Mouse (Mus musculus) left cerebral cortex, adult 2 months (tissue): ENCODE results near the gene Adcy2. TPM values are rescaled to one million over a fixed set of nuclear protein-coding genes. Genes with fewer than 3 reads are reported as not detected.

ENCODE experiments used
- DNase-seq, 2 experiments: peaks; one replicate each; pipeline ENCODE4 v3.0.0; 2021 to 2022; ENCODE audit warnings: low spot score in 2 of 2, mixed read lengths in 1 of 2; ENCODE audit errors: extremely low spot score in 1 of 2
- H3K27ac ChIP-seq: fragments of 200-600 bp; 2 replicates; pipeline ENCODE4 v1.8.1; 2022
- H3K4me3 ChIP-seq: fragments of 200-600 bp; 2 replicates; pipeline ENCODE4 v1.8.1; 2022
- CTCF ChIP-seq: fragments of 200-600 bp; IDR thresholded peaks from 2 replicates; pipeline ENCODE4 v1.8.1; 2022; ENCODE audit warnings: antibody characterized with exemption, mild to moderate bottlenecking, moderate library complexity
- intact Hi-C: fragments of 180-260 bp; cut with DNase I; formaldehyde crosslinking; loops from one replicate; pipeline ENCODE4 v1.15.1; 2025
- total RNA-seq, 2 experiments: library from RNA; stranded (reverse); gene quantifications; 2 replicates each; pipeline ENCODE4 v1.2.3; 2021

Adcy2 gene
- total RNA-seq, 2 experiments from 2014 or later: 130 to 135 TPM

GRCm38 (mm10) chr13:68749801-68750200, 249.5 kb downstream of the Adcy2 start:
- TF ChIP-seq CTCF: no peak
- no peak overlapping the region for H3K4me3 ChIP-seq
- peak; percentile 24 to 27 for DNase-seq
- H3K27ac ChIP-seq: peak overlapping the region; percentile 65
- intact Hi-C loops: loop anchor here (2.0 kb wide), 1 partner anchor 67 kb away; no protein-coding TSS in a partner anchor

- TF ChIP-seq CTCF: no peak
- intact Hi-C loops: loop anchor here (2.0 kb wide), 1 partner anchor 67 kb away; no protein-coding TSS in a partner anchor
- H3K4me3 ChIP-seq: no peak overlapping the region
- H3K27ac ChIP-seq: peak overlapping the region; percentile 65
- no peak for DNase-seq
Observed at GRCm38 (mm10) chr13:68749370-68749769, 250.0 kb downstream of the Adcy2 start.

- no peak for DNase-seq
- Histone ChIP-seq H3K4me3 (no peak overlapping the region), H3K27ac (no peak overlapping the region)
- intact Hi-C loops: no loop called here
- TF ChIP-seq CTCF: no peak
Observed at GRCm38 (mm10) chr13:68745426-68745825, 253.9 kb downstream of the Adcy2 start.

- no peak overlapping the region for H3K4me3 ChIP-seq
- intact Hi-C loops: no loop called here
- H3K27ac ChIP-seq: no peak overlapping the region
- DNase-seq: no peak
- TF ChIP-seq CTCF: no peak
Observed at GRCm38 (mm10) chr13:68712661-68713060, 286.7 kb downstream of the Adcy2 start.

GRCm38 (mm10) chr13:68707296-68707747, 292.0 kb downstream of the Adcy2 start:
- Histone ChIP-seq H3K4me3 (no peak overlapping the region), H3K27ac (peak overlapping the region; percentile 2; the same call in 1 of the 2 replicates)
- peak; percentile 58 to 69 for DNase-seq
- intact Hi-C loops: loop anchor here (5.0 kb wide), 1 partner anchor 290 kb away; the partner anchor contains the start of gene Adcy2
- no peak for TF ChIP-seq CTCF

GRCm38 (mm10) chr13:68684919-68685318, 314.4 kb downstream of the Adcy2 start:
- no peak overlapping the region for H3K27ac ChIP-seq
- DNase-seq: no peak
- no peak for TF ChIP-seq CTCF
- intact Hi-C loops: no loop called here
- no peak overlapping the region for H3K4me3 ChIP-seq

GRCm38 (mm10) chr13:68680429-68680828, 318.9 kb downstream of the Adcy2 start:
- Histone ChIP-seq H3K4me3 (no peak overlapping the region), H3K27ac (no peak overlapping the region)
- TF ChIP-seq CTCF: no peak
- intact Hi-C loops: no loop called here
- no peak for DNase-seq

GRCm38 (mm10) chr13:68642786-68643185, 356.6 kb downstream of the Adcy2 start:
- no peak overlapping the region for H3K4me3 ChIP-seq
- intact Hi-C loops: no loop called here
- H3K27ac ChIP-seq: no peak overlapping the region
- TF ChIP-seq CTCF: no peak
- DNase-seq: no peak

- H3K27ac ChIP-seq: no peak overlapping the region
- DNase-seq: no peak
- intact Hi-C loops: loop anchor here (10.0 kb wide), 1 partner anchor 448 kb away; no protein-coding TSS in a partner anchor
- no peak for TF ChIP-seq CTCF
- H3K4me3 ChIP-seq: no peak overlapping the region
Observed at GRCm38 (mm10) chr13:68627041-68627440, 372.3 kb downstream of the Adcy2 start.

GRCm38 (mm10) chr13:68622792-68623191, 376.5 kb downstream of the Adcy2 start:
- intact Hi-C loops: loop anchor here (5.0 to 10.0 kb wide), 2 partner anchors 452 to 840 kb away; no protein-coding TSS in a partner anchor
- Histone ChIP-seq H3K4me3 (no peak overlapping the region), H3K27ac (no peak overlapping the region)
- TF ChIP-seq CTCF: peak; percentile 51
- peak in 1 of 2 experiments; percentile 33 for DNase-seq

GRCm38 (mm10) chr13:68607652-68608405, 391.5 kb downstream of the Adcy2 start:
- Histone ChIP-seq H3K27ac (peak overlapping the region; percentile 64), H3K4me3 (no peak overlapping the region)
- no peak for TF ChIP-seq CTCF
- no peak for DNase-seq
- intact Hi-C loops: loop anchor here (10.0 kb wide), 1 partner anchor 477 kb away; no protein-coding TSS in a partner anchor

- Histone ChIP-seq H3K27ac (no peak overlapping the region), H3K4me3 (no peak overlapping the region)
- TF ChIP-seq CTCF: no peak
- intact Hi-C loops: loop anchor here (10.0 kb wide), 1 partner anchor 479 kb away; no protein-coding TSS in a partner anchor
- DNase-seq: peak in 1 of 2 experiments; percentile 42
Observed at GRCm38 (mm10) chr13:68605689-68606126, 393.6 kb downstream of the Adcy2 start.
